Mouse (Mus musculus) bone marrow macrophage, adult 2 months (primary cell): ENCODE data around the gene Mapkapk3.

Experiments
- CTCF ChIP-seq: IDR thresholded peaks from 2 replicates; pipeline ENCODE4 v1.5.1; 2012; ENCODE audit warnings: low read depth, mild to moderate bottlenecking, low read length, moderate library complexity
- POLR2A ChIP-seq: IDR thresholded peaks from 2 replicates; pipeline ENCODE4 v1.6.1; 2012; ENCODE audit warnings: mild to moderate bottlenecking, low read depth, low read length, borderline replicate concordance

GRCm38 (mm10) chr9:107335909-107336308 is 46.2 kb upstream of the Mapkapk3 start:
- TF ChIP-seq POLR2A: no peak
- TF ChIP-seq CTCF: peak; percentile 51; the same call in 1 of the 2 replicates
